Mouse (Mus musculus) urinary bladder, postnatal 36 days (tissue): ENCODE results near the gene Ninj1.
A peak's percentile ranks its signal among the peaks of the same experiment; 100 is the strongest.

Experiments used
- DNase-seq, 2 experiments: peaks; one replicate each; pipeline ENCODE4 v3.0.0; 2022; ENCODE audit warnings: low spot score in 2 of 2, mixed read lengths in 1 of 2

The Ninj1 gene

GRCm38 (mm10) chr13:49187288-49188218 lies at the start of gene Ninj1:
Gene Ninj1, plus strand, starts transcription at chr13:49187485.
- peak; percentile 74 to 82 for DNase-seq

GRCm38 (mm10) chr13:49140567-49140966 lies 46.7 kb upstream of the Ninj1 start:
- no peak for DNase-seq

- no peak for DNase-seq
Measured at GRCm38 (mm10) chr13:49142396-49142795, 44.9 kb upstream of the Ninj1 start.

- no peak for DNase-seq
Measured at GRCm38 (mm10) chr13:49143323-49143722, 44.0 kb upstream of the Ninj1 start.

- no peak for DNase-seq
Measured at GRCm38 (mm10) chr13:49144451-49144850, 42.8 kb upstream of the Ninj1 start.

- DNase-seq = no peak
Measured at GRCm38 (mm10) chr13:49145396-49145795, 41.9 kb upstream of the Ninj1 start.

GRCm38 (mm10) chr13:49146040-49146697 lies 41.1 kb upstream of the Ninj1 start:
- no peak for DNase-seq

- no peak for DNase-seq
Measured at GRCm38 (mm10) chr13:49146698-49147006, 40.6 kb upstream of the Ninj1 start.

- no peak for DNase-seq
Measured at GRCm38 (mm10) chr13:49147007-49147857, 40.1 kb upstream of the Ninj1 start.

GRCm38 (mm10) chr13:49147858-49148226 lies 39.4 kb upstream of the Ninj1 start, which contains the start of gene Wnk2:
Gene Wnk2, minus strand, starts transcription at chr13:49148014.
- peak; percentile 40 to 60 for DNase-seq

- no peak for DNase-seq
Measured at GRCm38 (mm10) chr13:49148687-49149086, 38.6 kb upstream of the Ninj1 start.

- DNase-seq = no peak
Measured at GRCm38 (mm10) chr13:49154028-49154427, 33.3 kb upstream of the Ninj1 start.

GRCm38 (mm10) chr13:49154621-49155020 lies 32.7 kb upstream of the Ninj1 start:
- no peak for DNase-seq

- DNase-seq = no peak
Measured at GRCm38 (mm10) chr13:49156645-49157044, 30.6 kb upstream of the Ninj1 start.

GRCm38 (mm10) chr13:49158040-49158713 lies 29.1 kb upstream of the Ninj1 start:
- DNase-seq = no peak

GRCm38 (mm10) chr13:49161236-49161635 lies 26.0 kb upstream of the Ninj1 start:
- DNase-seq = no peak

- no peak for DNase-seq
Measured at GRCm38 (mm10) chr13:49162722-49163121, 24.6 kb upstream of the Ninj1 start.

- DNase-seq = no peak
Measured at GRCm38 (mm10) chr13:49163645-49164044, 23.6 kb upstream of the Ninj1 start.

GRCm38 (mm10) chr13:49167081-49167480 lies 20.2 kb upstream of the Ninj1 start:
- no peak for DNase-seq

GRCm38 (mm10) chr13:49169448-49170207 lies 17.7 kb upstream of the Ninj1 start:
- peak; percentile 84 to 88 for DNase-seq

GRCm38 (mm10) chr13:49170623-49171022 lies 16.7 kb upstream of the Ninj1 start:
- no peak for DNase-seq
